In the genomic region with DNA sequence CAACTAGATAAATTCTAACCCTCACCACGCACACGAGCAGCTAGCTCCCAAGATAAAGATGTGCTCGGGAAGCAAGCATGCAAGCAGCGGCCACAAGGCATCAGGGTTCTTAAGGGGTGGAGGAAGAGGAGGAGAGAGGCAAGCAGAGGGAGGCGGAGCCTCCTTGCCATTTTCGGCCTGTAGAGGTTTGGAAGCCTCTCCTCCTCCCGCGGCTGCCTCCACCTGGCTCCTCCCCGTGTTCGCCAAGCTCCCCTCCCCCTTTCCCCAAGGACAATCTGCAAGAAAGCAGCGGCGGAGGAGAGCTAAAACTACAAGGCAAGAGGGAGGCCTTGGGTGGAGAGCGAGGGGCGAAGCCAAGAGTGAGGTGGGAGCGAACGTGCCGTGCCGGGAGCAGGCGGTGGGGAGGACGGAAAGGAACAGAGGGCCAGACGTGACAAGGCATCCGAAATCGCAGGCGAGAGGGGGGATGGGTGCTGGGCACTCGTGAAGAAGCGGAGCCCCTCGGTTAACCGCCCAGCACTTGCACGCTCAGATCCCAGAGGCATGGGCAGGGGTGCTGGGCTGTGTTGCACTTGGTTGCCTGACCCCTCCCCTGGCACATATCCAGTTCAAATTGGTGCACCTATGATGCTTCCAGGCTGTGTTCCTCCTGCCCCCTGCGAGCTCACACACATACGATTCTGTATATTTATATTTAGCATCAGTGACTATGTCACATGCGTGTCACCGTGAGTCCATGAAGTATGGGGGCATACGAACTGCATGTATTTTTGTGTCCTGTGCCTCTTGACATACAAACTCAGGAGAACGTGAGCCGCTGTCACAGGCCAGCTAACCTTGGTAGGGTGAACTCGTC, we compare ENCODE assay signal across 8 mouse cellular contexts. TPM values are rescaled to one million over a fixed set of nuclear protein-coding genes. Genes with fewer than 3 reads are reported as not detected.
DNase-seq lines count a peak whose midpoint lies in the region; ATAC-seq lines count a peak whose summit lies in the region.

No protein-coding gene starts in this region.

- intact Hi-C loops in gastrocnemius, postnatal 14 days (cut with DNase I; ENCODE audit: low total_unique reads), result no loop called here

- peak; percentile 98 for ATAC-seq in megakaryocyte, adult 5-6 weeks (ENCODE audit: poor library complexity, severe bottlenecking)

- peak; percentile 66 to 80 for DNase-seq in adrenal gland, adult 18-20 months (ENCODE audit: low spot score in 2 of 2)
- peak; percentile 92 for DNase-seq in embryo, embryonic 10.5 days (ENCODE audit: low spot score)
- DNase-seq in gastrocnemius, postnatal 14 days, result peak; percentile 87
- peak; percentile 84 for DNase-seq in induced T-regulatory cell, adult 2 months (ENCODE audit: low read depth)
- DNase-seq in left cerebral cortex, adult 8-10 months (ENCODE audit: low spot score in 2 of 2), result peak; percentile 69 to 92
- DNase-seq in right cerebral cortex, postnatal 10 days (ENCODE audit: low spot score in 2 of 2), result peak; percentile 93 to 94
- DNase-seq in urinary bladder, postnatal 14 days (ENCODE audit: low spot score), result peak; percentile 88

RNA-seq across cellular contexts. Expression of a gene that starts 15.0 kb away (rescaled TPM):
- 10 to 100 TPM; 16.3 to 16.9 TPM for total RNA-seq in adrenal gland, adult 18-20 months (2021)
- total RNA-seq in gastrocnemius, postnatal 14 days (2021), result 1 to 10 TPM; 6.8 to 7.0 TPM
- total RNA-seq in left cerebral cortex, adult 8-10 months (2022), result 10 to 100 TPM; 13.2 to 15.3 (median 13.9) TPM
- total RNA-seq in megakaryocyte, adult 5-6 weeks (2015), result 43.4 and 44.7 TPM in 2 replicates
- total RNA-seq in megakaryocyte, adult 5-6 weeks (2017), result 39.9 and 52.2 TPM in 2 replicates

RNA-seq across cellular contexts. Expression of a gene that starts 16.1 kb away (rescaled TPM):
- total RNA-seq in adrenal gland, adult 18-20 months (2021), result 10 to 100 TPM; 71.0 to 86.3 TPM
- total RNA-seq in gastrocnemius, postnatal 14 days (2021), result 1,000 to 10,000 TPM; 1,399 to 1,520 TPM
- total RNA-seq in left cerebral cortex, adult 8-10 months (2022), result 100 to 1,000 TPM; 407 to 459 (median 428) TPM
- 2.4 and 3.1 TPM in 2 replicates for total RNA-seq in megakaryocyte, adult 5-6 weeks (2015)
- 4.7 and 6.2 TPM in 2 replicates for total RNA-seq in megakaryocyte, adult 5-6 weeks (2017)

RNA-seq across cellular contexts. Expression of a gene that starts 56.9 kb away (rescaled TPM):
- total RNA-seq in adrenal gland, adult 18-20 months (2021), result 10 to 100 TPM; 38.1 to 41.2 TPM
- 100 to 1,000 TPM; 146 to 157 TPM for total RNA-seq in gastrocnemius, postnatal 14 days (2021)
- total RNA-seq in left cerebral cortex, adult 8-10 months (2022), result 10 to 100 TPM; 50.8 to 53.6 (median 51.9) TPM
- 29.8 and 34.5 TPM in 2 replicates for total RNA-seq in megakaryocyte, adult 5-6 weeks (2015)
- total RNA-seq in megakaryocyte, adult 5-6 weeks (2017), result 30.0 and 31.4 TPM in 2 replicates

RNA-seq across cellular contexts. Expression of a gene that starts 58.4 kb away (rescaled TPM):
- 1 to 10 TPM in 1 of 2 experiments, under 1 TPM in 1; 0.83 to 1.1 TPM for total RNA-seq in adrenal gland, adult 18-20 months (2021)
- total RNA-seq in gastrocnemius, postnatal 14 days (2021), result not detected
- 10 to 100 TPM; 16.5 to 18.5 (median 18.2) TPM for total RNA-seq in left cerebral cortex, adult 8-10 months (2022)
- not detected in 2 replicates for total RNA-seq in megakaryocyte, adult 5-6 weeks (2015)
- not detected in 2 replicates for total RNA-seq in megakaryocyte, adult 5-6 weeks (2017)

Comparison
In these comparisons a context has a peak if more than half of its experiments do, and no peak if none do; other contexts are left out.
1. Peak in every context shown above with its lines: DNase-seq and ATAC-seq.
2. RNA of a gene that starts 16.1 kb away (total RNA-seq): 1,399 to 1,520 TPM in gastrocnemius, postnatal 14 days, 407 to 459 TPM in left cerebral cortex, adult 8-10 months and 71.0 to 86.3 TPM in adrenal gland, adult 18-20 months; 2.4 to 6.2 TPM in megakaryocyte, adult 5-6 weeks; every median in the first group is over 4 times any median in the second.